Mouse (Mus musculus) layer of hippocampus, postnatal 14 days (tissue): ENCODE results near the gene Casq2. TPM values are rescaled to one million over a fixed set of nuclear protein-coding genes. Genes with fewer than 3 reads are reported as not detected.

Experiments
- DNase-seq, 2 experiments: peaks; one replicate each; pipeline ENCODE4 v3.0.0; 2021 to 2022; ENCODE audit warnings: low spot score in 2 of 2, mixed read lengths in 1 of 2
- total RNA-seq, 2 experiments: library from RNA; stranded (reverse); gene quantifications; 2 replicates each; pipeline ENCODE4 v1.2.3; 2021

Casq2 gene
- total RNA-seq, 2 experiments from 2014 or later, result 1.2 to 1.3 TPM

DNA sequence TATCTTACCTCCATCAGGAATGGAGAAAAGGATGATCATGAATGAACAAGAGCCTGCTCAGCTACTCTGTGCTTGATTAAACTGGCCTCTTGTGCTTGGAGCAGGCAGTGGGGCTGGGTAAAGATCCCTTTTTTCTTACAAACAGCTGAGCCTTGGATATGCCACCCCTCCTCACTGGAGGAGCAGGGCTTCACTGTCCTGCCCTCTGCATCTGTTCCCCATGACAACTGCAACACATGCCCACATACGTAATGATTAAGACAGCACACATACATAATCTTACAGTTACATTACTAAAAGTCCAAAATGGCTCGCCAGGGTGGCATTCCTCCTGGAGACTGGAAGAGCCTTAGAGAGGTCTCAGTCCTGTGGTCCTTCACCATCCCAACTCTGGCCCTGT lies 6.8 kb upstream of the Casq2 start:
- DNase-seq, result no peak

DNA sequence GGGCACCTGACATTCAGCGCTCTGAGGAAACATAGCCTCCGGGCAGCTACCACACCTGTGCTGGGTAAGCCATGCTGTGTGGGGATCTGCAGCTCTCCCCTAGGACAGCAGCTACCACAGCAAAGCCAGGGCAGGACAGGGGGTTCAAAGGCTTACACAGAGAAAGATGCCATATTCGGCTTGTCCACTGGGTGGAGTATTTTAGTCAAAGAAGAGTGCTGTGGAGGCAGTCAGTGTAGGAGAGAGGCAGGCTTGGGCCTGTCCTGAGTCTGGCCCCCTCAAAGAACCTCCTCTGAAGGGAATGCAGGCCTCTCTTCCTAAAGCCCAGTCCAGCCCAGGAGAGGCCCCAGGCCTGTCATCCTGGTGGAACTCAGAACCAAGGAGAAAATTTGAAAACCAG lies 4.4 kb upstream of the Casq2 start:
- DNase-seq, result peak; percentile 73 to 85

DNA sequence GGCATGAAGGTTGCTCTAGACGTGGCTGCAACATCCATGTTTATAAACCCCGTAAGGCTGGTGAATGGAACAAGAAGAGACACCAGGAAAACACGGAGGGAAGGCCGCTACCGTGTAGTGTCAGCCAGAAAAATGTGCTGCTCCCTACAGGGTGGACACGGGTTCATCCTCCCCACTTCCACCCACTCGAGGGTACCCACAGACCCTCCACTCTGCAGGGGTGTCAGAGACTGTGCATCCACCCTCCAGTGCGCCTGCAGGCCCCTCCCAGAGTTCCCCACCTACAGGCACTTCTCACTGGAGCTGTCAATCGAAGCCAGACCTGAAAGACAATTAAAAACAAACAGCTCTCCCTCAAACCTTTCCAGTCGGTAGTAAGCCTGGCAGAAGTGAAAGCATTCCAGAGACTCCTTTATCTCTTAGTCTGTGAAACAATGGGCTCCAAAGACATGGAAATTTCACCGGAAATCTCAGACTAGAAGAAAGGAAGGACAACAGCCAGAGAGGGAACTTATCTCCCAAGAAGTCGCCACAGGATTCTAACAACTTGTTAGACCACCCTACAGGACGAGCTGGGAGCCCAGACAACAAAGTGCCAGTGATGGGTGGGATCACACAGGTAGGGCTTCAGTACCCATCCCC lies 2.5 kb upstream of the Casq2 start:
- DNase-seq, result no peak

DNA sequence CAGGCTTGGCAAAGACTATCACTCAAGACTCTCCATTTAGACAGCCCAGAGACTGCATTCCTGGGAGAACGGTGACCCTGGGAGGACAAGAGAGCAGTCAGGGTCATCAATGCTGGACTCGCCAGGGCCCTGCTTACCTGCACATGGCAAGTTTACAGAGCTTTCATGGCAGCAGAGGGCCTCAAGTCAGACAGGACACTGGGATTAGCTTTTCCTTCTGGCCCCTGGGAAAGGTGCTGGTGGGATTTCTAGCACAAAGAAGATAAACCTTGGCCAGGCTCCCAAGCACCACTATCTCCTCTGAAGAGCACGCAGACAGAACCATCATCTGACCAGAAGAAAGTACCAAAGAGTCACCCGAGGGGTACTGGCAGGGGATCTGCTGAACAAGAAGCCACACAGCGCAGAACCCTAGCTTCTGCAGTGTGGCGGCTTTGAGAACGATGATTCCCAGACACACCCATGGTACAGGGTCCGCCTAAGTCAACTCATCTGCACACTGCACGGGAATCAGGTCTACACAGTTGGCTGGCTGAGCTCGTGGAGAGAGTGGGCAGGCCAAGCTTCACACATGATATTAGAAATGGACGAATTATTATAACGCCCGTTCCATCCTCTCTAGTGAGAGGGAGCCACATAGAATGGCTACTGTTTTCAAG lies 1.3 kb upstream of the Casq2 start:
- DNase-seq, result no peak

DNA sequence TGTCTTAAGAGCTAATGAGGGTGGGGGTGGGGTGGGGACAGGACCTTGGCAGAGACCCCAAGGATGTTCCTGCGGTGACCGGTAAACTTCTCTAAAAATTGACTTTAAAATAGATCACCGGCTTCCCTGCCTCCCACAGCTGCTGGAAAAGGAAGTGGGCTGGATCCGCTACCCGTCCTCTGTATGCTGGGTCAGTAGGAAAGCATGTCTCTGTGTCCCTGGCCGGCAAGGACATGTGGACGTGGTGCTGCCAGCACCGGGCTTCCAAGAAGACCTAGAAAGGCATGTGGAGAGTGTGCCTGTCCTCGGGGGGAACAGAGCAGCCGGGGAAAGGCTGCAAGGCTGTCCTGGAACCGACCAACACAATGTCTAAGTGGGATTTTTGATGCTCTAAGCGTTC lies 496 bp upstream of the Casq2 start:
- DNase-seq, result no peak

DNA sequence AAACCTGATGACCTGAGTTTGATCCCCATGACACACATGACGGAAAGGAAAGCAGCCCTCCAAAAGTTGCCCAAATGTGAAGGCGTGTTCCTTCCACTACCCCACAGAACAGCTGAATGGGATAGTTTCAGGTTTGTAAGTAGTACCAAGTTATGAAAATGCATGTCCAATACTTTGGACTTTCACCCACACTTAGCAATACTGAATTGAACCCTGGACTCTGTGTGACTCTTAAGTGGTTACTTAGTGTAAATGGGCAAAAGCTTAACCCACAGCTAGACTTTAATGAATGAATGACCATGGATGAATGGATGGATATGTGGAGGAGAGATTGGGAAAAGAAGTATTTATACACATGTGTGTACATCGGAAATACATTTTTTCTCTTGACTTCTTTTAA lies 8.6 kb downstream of the Casq2 start:
- DNase-seq, result no peak

DNA sequence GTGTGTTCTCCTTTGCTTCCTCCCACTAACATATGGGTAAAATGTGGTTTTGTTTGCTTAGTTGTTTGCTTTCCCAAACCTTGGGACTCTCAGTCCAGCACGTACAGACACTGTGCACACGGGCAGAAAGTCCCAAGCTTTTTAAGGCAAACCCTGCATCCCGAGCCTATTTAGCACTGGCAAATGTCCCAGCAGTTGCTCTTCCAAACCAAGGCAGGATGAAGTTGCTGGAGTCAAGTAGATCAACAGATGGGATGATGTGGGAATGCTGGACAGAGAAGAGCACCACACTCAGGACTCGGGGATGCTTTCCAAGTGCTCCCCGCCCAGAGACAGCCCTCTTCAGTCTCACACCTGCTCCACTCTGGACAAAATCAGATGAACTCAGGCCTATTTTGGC lies 9.2 kb downstream of the Casq2 start:
- peak in 1 of 2 experiments; percentile 24 for DNase-seq

DNA sequence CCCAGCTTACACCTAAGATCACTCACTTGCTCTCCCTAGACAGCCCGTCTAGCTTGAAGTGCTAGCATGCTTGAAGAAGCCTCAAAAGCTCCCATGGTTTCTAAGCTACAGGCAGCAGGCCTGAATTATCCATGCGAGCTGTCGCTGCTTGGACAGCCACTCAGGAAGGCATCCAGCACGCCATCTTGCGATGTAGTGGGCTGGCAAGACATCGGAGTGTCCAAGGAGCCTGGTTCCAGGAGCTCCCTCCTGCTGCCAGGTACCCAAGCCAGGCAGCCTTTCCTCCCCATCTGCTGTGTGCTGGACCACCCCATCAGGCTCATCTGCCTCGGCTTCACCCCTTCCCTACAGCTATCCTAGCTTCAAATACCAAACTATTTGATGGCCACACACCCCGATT lies 10.2 kb downstream of the Casq2 start:
- DNase-seq, result peak in 1 of 2 experiments; percentile 22

DNA sequence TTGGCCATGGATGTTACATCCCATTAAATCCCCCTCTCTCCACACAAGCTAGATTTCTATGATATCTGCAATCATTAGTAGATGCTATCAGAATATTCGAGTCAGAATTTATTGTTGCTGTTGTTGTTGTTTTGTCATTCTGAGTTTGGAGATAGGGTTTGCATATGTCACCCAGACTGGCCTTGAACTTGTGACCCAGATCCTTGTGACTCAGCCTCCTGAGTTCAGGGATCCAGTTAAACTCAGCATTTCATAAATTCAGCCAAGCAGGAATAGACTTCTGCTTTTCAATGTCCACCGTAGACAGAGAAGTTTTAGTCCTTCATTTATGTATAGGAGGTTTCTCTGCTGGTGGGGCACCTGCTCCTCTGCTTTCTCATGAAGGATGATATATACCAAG lies 10.8 kb downstream of the Casq2 start:
- no peak for DNase-seq

DNA sequence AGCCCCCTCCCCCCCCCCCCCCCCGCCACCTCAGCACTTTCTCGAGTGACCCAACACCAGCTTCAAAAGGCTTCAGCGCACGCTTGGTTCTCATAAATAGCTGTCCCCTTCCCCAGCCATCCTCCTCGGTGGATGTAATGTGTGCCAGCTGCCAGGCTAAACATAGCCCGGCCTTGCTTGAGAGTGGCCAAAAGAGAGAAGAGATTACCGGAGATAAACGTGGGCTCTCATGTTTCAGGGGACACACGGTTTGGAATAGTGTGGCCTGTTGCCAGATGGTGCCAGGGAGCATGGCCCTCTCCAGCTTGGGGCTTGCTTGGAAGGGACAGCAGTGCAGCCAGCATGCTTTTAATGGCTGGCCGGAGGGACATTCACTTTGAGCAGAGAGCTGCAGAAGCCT lies 13.0 kb downstream of the Casq2 start:
- no peak for DNase-seq

DNA sequence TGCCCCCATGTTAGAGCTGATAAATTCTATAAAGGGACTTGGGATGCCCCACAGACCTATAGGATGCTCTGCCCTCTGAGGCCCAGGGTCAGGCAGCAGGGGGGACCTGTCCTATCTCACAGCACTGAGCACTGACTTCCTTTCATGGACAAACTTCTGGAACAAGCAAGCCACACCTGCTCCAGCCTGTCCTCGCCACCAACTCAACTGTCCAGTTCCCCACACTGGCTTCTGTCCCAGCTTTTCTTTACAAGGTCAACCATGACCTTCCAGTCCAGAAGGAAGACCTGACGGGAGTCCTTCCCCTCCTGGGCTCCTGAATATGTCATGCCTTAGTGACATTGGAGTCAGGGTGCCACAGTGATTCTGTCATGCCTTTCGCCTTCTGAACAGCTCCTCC lies 13.6 kb downstream of the Casq2 start:
- DNase-seq, result no peak

DNA sequence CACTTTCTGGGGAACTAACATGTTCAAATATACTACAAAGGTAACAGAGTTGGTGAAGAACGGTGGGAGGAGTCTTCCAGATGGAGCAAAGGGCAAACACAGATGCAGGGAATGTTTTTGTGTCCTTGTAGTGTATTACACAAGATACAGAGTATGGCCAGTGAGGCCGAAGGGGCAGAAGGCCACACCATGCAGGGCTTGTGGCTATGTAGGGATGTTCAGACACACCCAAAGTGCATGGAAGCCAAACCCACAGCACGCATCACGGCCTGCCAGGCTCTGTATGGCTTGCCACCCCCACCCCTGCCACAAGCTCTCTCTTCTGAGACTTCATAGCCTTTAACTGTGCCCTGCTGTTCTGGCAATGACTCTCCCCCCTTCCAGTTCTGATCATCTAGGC lies 15.2 kb downstream of the Casq2 start:
- DNase-seq, result no peak

DNA sequence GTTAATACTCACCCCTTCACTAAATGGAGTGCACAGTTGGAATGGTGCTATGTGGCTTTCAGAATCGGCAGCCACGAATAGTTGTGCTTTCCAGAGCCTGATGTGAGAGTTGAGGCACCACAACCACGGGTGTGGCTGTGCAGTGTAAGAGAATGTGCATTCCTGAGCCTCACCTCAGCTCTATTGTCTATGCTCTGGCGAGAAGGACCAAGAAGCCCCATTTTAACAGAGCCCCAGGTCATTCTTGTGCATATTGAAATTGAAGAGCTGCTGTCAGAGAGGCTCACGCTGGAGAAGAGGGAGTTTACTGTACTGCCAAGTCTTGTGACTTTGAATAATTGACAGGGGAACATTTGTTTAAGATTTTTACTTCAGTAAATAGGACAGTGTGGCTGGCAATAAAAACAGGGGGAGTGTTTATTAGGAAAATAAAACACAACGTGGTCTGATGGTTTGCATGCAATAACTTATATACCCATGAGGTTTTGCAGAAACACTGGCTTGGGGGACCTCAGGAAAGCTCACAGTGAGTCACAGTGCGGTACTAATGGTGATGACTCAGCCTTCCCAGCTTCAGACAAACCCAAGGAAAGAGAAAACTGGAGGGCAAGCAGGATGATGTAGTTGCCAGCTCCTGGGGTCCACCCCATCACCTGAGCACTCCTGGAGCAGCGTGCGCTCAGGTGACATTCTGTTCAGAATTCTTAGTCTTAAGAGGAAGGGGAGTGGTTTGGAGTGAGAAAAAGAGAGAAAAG lies 17.8 kb downstream of the Casq2 start:
- DNase-seq, result no peak

DNA sequence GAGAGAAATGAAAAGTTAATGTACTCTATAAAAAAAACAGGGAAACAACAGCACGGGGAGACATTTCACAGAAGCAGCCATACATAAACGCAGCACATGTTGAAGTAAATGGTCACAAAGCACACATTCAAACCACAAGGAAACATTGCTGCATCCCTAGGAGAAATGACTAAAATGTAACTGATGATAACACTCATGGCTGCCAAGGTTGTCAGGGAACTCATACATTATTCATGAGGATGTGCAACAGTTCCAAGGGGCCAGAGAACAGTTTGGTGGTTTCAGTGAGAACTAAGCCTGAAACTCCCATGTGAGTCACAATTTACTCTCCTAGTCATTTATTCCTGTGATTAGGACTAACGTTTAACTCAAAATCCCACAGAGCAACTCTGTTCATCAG lies 22.0 kb downstream of the Casq2 start:
- DNase-seq, result peak in 1 of 2 experiments; percentile 11

DNA sequence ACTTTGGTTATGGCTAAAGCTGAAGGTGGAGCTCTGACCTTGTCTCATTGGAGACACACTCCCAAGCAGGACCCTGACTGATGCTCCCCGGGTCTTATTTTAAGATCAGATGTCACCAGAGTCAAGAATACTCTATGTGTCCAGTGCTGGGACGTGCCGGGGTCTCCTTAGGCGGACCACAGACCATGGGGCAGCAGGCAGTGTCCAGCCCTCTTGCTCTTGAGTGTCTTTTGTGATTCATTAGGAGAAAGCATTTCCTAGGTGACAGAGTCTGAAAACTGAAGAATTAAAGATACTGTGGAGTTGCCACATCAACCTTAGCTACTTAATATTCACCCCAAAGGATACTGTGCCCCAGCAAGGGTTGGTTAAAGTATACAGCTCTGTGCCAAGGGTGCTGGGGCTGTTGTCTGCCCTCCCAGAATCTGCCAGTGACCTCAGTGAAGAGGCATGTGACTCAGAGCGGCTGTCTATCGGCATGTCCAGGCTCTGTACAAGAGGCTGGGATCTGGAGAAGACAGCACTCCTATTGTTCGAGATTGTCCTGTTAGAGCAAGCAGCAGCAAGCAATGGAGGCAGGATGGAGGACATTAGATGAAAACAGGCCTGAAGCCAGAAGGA lies 25.9 kb downstream of the Casq2 start:
- DNase-seq, result no peak

DNA sequence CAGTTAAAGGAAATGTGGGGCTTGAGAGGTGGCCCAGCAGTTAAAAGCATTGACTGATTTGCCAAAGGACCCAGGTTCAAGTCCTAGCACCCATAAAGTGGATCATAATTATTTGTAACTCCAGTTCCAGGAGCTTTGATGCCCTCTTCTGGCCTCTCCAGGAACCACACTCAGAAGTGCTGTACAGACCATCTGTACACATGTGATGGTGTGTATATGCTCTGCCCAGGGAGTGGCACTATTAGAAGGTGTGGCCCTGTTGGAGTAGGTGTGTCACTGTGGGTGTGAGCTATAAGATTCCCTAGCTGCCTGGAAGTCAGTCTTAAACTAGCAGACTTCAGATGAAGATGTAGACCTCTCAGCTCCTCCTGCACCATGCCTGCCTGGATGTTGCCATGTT lies 34.7 kb downstream of the Casq2 start:
- DNase-seq, result no peak

DNA sequence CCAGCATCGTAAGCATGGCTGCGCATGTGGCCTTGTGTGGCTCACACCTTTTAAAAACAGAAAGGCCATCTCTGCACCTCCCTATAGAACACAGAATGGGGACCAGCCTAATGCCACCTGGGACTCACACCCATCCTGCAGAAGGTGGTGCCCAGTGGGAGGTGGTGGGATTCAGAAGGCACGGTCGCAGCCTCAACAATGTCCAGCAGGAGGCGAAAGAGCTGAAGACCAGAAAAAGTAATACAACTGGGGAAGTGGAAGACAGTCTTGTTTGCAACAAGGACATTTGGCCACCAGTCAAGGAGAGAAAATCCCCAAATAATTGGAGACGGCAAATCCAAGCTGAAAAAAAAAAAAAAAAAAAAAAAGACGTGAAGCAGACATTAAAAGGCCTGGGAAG lies 35.8 kb downstream of the Casq2 start:
- no peak for DNase-seq

DNA sequence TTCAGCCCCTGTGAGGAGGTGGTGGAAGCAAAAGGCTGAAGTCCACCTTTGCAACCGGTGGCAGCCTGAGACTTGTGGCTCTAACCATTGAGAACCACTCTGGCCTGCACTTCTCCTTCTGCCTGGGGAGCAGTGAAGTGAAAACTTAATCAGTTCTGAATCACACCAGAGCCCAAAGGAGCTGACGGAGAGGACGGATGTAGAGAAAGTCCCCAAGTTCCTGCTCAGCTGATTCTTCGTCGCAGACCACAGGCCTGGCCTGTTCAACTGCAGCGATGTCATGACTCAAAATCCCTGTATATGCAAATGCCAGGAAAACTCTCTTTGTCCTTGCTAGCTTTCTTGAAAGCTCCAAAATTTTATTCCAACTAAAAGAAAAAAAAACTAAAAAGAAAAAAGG lies 37.4 kb downstream of the Casq2 start:
- DNase-seq, result no peak

DNA sequence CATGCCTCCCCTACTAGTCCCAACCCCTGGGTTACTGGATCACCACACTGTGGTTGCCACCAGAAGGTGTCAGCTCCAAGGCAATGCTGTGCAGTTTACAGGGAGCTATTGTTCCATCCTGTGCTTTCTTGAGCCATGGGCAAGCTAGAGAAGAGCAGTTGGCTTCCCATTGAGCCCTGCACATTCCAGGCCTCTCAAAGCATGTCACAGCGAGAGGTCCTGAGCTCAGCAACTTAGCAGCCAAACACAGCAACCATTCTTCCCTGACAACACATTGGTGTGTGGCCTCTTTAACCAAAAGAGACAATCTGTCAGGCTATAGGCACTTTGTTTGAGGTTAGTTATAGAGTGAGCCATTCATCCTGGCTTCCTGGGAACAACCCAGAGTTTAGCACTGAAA lies 39.3 kb downstream of the Casq2 start:
- DNase-seq, result no peak

DNA sequence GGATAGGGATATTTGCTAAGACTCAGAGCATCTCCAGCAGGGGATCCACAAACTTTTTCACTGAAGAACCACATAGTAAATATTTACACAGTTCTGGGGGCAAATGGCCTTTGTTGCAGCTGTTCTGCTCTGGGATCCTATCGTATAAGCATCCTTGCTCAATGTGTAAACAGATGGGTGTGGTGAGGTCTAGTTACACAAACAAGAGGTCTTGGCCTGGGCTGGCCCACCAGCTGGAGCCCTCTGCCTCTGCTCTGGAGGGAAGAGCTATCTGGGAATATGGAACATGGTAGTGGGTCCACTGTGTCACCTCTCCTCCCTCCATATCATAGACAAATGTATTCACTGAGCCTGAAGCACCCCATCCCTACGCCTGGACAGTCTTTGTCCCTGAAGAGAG lies 40.9 kb downstream of the Casq2 start:
- no peak for DNase-seq

DNA sequence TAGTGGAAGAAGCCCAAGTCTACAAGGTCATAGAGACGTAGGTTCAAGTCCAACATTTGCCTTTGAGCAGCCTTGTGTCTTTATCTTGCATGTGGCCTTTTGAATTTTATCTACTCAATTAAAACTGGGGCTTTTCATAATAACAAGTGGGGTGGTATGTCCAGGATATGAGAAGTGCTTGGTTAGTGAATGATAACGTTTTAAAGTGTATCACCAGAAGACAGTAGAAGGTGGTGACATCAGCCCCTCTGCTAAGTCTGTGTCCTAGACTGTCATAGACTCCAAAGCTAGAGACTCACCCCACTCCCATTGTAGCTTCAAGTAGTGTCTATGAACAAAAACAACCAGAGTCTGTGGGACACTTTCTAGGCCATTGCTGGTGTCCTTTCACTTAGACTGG lies 42.0 kb downstream of the Casq2 start:
- DNase-seq, result no peak

DNA sequence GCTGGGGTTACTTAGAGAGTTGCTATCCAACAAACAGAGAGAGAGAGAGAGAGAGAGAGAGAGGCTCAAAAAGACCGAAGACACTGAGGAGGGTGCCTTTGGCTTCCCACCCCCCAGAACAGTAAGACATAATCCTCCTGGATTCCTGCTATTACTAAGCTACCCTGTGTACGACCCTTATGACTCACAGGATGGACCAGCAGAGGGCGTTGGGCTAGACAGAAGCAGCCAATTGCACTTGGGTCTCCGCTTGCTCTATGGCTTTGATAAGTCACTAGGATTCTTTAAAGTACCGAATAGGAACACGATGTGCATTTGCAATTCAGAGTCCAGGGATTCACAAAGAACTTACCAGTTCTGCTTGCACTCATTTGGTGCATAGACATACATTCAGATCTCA lies 44.3 kb downstream of the Casq2 start:
- DNase-seq, result no peak
